Mouse (Mus musculus) stomach, embryonic 15.5 days (tissue): ENCODE results near the gene Mast3. TPM values are rescaled to one million over a fixed set of nuclear protein-coding genes. Genes with fewer than 3 reads are reported as not detected.
A peak's percentile ranks its signal among the peaks of the same experiment; 100 is the strongest.

Experiments
- ATAC-seq: fragments of 200-750 bp; cut with Nextera tagmentation; 2 replicates; pipeline ENCODE4 v1.8.0; 2017; ENCODE audit warnings: low read depth, moderate number of reproducible peaks, moderate TSS enrichment; ENCODE audit not compliant: insufficient read depth, low FRiP score
- H3K27ac ChIP-seq: fragments of 300-500 bp; sonication (generic); 2 replicates; pipeline ENCODE4 v1.5.1; 2015; ENCODE audit warnings: mild to moderate bottlenecking, inconsistent platforms
- H3K27me3 ChIP-seq: fragments of 300-500 bp; sonication (generic); replicated peaks from 2 replicates; pipeline ENCODE4 v1.6.1; 2015; ENCODE audit warnings: inconsistent platforms
- H3K36me3 ChIP-seq: fragments of 300-500 bp; sonication (generic); 2 replicates; pipeline ENCODE4 v1.6.1; 2015; ENCODE audit warnings: inconsistent platforms
- H3K4me1 ChIP-seq: fragments of 300-500 bp; sonication (generic); 2 replicates; pipeline ENCODE4 v1.6.1; 2015; ENCODE audit warnings: inconsistent platforms
- H3K4me2 ChIP-seq: fragments of 300-500 bp; sonication (generic); 2 replicates; pipeline ENCODE4 v1.6.1; 2015; ENCODE audit warnings: mild to moderate bottlenecking, inconsistent platforms
- H3K4me3 ChIP-seq: fragments of 300-500 bp; sonication (generic); replicated peaks from 2 replicates; pipeline ENCODE4 v1.5.1; 2015; ENCODE audit warnings: inconsistent platforms
- H3K9ac ChIP-seq: fragments of 300-500 bp; sonication (generic); 2 replicates; pipeline ENCODE4 v1.6.1; 2015; ENCODE audit warnings: inconsistent platforms
- H3K9me3 ChIP-seq: fragments of 300-500 bp; sonication (generic); 2 replicates; pipeline ENCODE4 v1.6.1; 2016; ENCODE audit warnings: inconsistent platforms
- WGBS: fragments of 180-500 bp; shearing (Covaris S2); methylation state at CpG from one replicate; pipeline ENCODE4 v1.1.7; 2015; 5-methylcytosine and 5-hydroxymethylcytosine counted together
- polyA plus RNA-seq: library from polyadenylated mRNA; unstranded; fragments of >200 nt; fragmentation: Nextera tagmentation; extraction: Ambion mirVana; gene quantifications from 2 replicates; pipeline ENCODE4 v1.2.1, GENCODE M21; 2015

Gene Mast3
- polyA plus RNA-seq, 1 experiment from 2014 or later = 13.3 TPM

GRCm38 (mm10) chr8:70798281-70798680 is 6.6 kb downstream of the Mast3 start:
- H3K9me3 ChIP-seq = no peaks in the 10 kb centered on the region
- H3K9ac ChIP-seq = no peak overlapping the region
- H3K36me3 ChIP-seq = no peaks in the 10 kb centered on the region
- peaks cover 14% of the 10 kb centered on the region for H3K27me3 ChIP-seq
- peaks cover 18% of the 10 kb centered on the region for H3K4me1 ChIP-seq
- no peak overlapping the region for H3K27ac ChIP-seq
- peak overlapping the region; percentile 94 for H3K4me2 ChIP-seq
- ATAC-seq = no peak
- H3K4me3 ChIP-seq = peak overlapping the region; percentile 55
- WGBS = 12% methylated on average over 15 of the region's 15 CpGs

DNA sequence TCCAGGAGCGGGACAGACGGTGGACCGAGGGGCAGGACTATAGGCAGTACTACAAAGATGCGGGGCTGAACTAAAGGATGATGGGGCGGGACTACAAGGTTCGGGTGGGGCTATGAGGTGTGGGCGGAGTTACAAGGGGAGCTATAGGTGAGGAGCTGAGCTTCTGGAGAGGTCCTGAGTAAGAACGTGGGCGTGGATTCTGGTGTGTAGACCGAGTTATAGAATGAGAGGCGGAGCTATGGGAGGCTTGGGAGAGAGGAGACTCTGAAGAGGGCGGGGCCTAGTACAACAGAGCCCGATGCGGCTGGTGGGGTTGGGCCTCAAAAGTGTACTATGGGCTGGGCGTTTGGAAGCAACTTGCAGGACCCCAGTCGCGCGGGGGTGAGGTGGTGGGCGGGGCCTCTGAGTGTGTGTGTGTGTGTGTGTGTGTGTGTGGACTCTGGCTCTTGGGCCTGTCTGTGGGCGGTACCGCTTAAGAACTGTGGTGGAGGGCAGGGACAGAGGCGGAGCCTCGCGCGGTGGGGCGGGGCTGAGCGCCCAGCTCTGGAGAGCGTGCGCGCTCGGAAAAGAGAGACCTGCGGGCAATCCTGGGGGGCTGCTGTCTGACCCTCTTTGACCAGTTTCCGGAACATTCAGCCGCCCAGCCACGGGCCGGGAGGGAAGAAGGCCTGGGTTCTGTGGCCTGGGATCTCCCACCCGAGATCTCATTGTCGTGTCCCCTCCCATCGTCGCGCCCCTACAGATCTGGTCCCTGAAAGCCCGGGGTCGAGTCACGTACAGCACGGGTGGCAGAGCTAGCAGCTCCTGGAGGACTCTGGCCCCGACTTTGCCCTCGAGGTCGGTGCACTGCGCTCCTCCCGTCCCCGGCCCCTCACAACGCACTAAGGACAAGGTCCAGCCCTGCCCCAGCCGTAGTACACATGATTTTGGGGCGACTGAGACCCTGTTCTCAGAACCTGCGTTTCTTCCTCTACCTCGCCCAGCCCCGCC is 7.5 kb downstream of the Mast3 start:
- ATAC-seq = peak; percentile 87
- under 1% methylated on average over 56 of the region's 57 CpGs for WGBS
- Histone ChIP-seq H3K36me3 (no peaks in the 10 kb centered on the region), H3K4me3 (peak overlapping the region; percentile 55), H3K9me3 (no peaks in the 10 kb centered on the region), H3K27ac (peak overlapping the region; percentile 54; the same call in 1 of the 2 replicates), H3K27me3 (peaks cover 14% of the 10 kb centered on the region), H3K9ac (0 out of 2 replicates have a peak overlapping the region, but pooled peaks have one; percentile 4), H3K4me2 (peak overlapping the region; percentile 94), H3K4me1 (peaks cover 26% of the 10 kb centered on the region)

DNA sequence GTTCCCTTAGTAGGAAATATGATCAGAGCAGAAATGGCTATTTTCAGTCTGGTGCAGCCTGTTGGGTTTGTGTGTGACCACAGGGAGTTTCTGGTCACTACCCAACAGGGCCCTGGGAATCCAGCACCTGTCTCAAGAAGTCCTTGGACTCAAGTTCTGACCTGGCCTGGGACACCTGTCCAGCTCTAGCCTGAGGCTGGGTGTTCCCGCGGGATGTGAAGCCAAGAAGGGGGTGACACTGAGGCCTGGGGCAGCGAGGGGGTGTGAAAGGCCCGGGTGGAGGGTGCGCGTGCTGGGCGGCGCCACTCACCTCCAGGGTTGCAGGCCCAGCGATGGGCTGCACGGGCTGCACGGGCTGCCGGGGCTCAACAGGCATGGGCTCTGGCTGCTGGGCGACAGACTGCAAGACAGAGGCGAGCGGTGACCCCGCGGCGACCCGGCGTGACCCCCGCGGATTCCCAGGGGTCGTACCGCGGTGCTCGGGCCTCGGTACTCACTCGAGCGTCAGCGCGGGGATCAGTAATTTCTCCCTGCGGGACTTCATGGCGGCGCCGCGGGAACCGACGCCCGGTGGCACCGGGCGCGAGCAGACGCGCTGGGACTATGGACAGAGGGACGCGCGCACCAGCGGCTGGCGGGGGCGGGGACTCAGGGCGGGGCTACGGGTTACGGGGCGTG is 8.3 kb downstream of the Mast3 start:
- H3K9ac ChIP-seq = peak overlapping the region; percentile 40; the same call in 1 of the 2 replicates
- peaks cover 31% of the 10 kb centered on the region for H3K4me1 ChIP-seq
- H3K27me3 ChIP-seq = peaks cover 14% of the 10 kb centered on the region
- peak overlapping the region; percentile 52 for H3K27ac ChIP-seq
- H3K4me2 ChIP-seq = peak overlapping the region; percentile 94
- peak overlapping the region; percentile 55 for H3K4me3 ChIP-seq
- no peaks in the 10 kb centered on the region for H3K36me3 ChIP-seq
- 4% methylated on average over 54 of the region's 54 CpGs for WGBS
- ATAC-seq = no peak
- H3K9me3 ChIP-seq = no peaks in the 10 kb centered on the region

DNA sequence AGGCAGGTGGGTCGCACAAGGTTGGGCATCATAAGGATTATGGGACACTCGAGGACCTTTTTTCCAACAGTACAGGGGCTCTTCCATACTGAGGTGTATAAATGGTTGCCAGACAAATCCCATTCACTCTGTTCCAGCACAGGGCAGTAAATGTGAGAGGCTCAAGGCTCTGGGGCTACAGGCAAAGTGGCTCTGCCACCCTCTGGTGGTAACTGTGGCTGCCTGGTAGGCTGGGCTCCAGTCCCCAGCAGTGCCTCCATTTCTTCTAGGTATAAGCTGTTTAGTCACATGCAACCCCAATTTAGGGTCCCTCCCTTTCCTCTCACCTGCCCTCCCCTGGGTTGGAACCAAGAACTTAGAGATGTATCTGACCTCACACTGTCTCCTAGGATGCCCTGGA is 9.5 kb downstream of the Mast3 start:
- peak overlapping the region; percentile 42; the same call in 1 of the 2 replicates for H3K27ac ChIP-seq
- no peaks in the 10 kb centered on the region for H3K9me3 ChIP-seq
- no peak overlapping the region for H3K9ac ChIP-seq
- no peak overlapping the region for H3K4me3 ChIP-seq
- peak overlapping the region; percentile 94; the same call in 1 of the 2 replicates for H3K4me2 ChIP-seq
- WGBS = 87% methylated on average over 2 of the region's 2 CpGs
- H3K27me3 ChIP-seq = peaks cover 10% of the 10 kb centered on the region
- no peaks in the 10 kb centered on the region for H3K36me3 ChIP-seq
- no peak for ATAC-seq
- peaks cover 43% of the 10 kb centered on the region for H3K4me1 ChIP-seq

GRCm38 (mm10) chr8:70794215-70794614 is 10.6 kb downstream of the Mast3 start:
- no peak overlapping the region; the same call in 1 of the 2 replicates for H3K4me2 ChIP-seq
- no peak overlapping the region for H3K4me3 ChIP-seq
- no peaks in the 10 kb centered on the region for H3K9me3 ChIP-seq
- H3K27ac ChIP-seq = peak overlapping the region; percentile 31; the same call in 1 of the 2 replicates
- no peak for ATAC-seq
- H3K4me1 ChIP-seq = peaks cover 43% of the 10 kb centered on the region
- H3K27me3 ChIP-seq = peaks cover 5% of the 10 kb centered on the region
- H3K9ac ChIP-seq = no peak overlapping the region
- no peaks in the 10 kb centered on the region for H3K36me3 ChIP-seq
- WGBS = 69% methylated on average over 2 of the region's 2 CpGs

- Histone ChIP-seq H3K9me3 (no peaks in the 10 kb centered on the region), H3K36me3 (0 out of 2 replicates have a peak, but pooled peaks cover 7% of the 10 kb centered on the region), H3K27me3 (no peaks in the 10 kb centered on the region), H3K9ac (no peak overlapping the region), H3K4me1 (peaks cover 37% of the 10 kb centered on the region), H3K4me2 (peak overlapping the region; percentile 96), H3K27ac (peak overlapping the region; percentile 85), H3K4me3 (peak overlapping the region; percentile 75)
- peak; percentile 48 for ATAC-seq
- under 1% methylated on average over 18 of the region's 20 CpGs for WGBS
Observed at GRCm38 (mm10) chr8:70792700-70793099, 12.2 kb downstream of the Mast3 start.

DNA sequence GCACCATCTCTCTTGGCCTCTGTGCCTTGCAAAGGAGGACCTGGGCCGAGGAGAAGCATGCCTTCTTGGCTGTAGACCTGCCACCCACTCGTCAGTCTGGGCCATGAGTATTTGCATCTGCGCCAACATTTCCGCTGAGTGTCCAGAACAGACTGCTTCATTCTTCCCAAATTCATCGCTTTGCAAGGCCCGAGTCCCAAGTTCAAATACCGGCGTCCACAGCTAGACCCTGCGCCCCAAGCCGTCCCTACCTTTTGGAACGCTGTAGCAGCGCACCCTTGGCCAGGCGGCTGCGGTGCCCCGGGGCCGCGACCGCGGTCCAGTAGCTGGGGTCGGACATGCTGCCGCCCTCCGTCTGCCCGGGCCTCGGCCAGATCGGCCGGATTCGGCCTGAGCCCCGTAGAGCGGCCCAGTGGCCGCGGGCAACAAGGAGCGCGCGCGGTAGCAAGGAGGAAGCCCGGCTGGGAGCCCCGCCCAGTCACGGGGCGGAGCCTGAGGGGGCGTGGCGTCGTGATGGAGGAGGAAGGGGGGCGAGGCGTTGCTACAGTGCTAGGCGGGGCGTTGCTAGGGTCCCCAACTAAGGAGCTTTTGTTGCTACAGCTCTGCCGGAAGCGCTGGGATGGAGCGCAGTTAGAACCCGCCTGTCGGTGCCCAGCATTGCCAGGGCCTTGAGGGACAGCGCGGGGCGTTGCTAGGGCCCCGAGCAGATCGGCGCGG is 12.7 kb downstream of the Mast3 start:
- peak; percentile 70 for ATAC-seq
- Histone ChIP-seq H3K9me3 (no peaks in the 10 kb centered on the region), H3K27me3 (no peaks in the 10 kb centered on the region), H3K27ac (peak overlapping the region; percentile 85), H3K4me1 (peaks cover 35% of the 10 kb centered on the region), H3K9ac (peak overlapping the region; percentile 88; the same call in 1 of the 2 replicates), H3K4me2 (peak overlapping the region; percentile 96), H3K4me3 (peak overlapping the region; percentile 75), H3K36me3 (peaks cover 12% of the 10 kb centered on the region; the same call in 1 of the 2 replicates)
- 3% methylated on average over 57 of the region's 58 CpGs for WGBS

DNA sequence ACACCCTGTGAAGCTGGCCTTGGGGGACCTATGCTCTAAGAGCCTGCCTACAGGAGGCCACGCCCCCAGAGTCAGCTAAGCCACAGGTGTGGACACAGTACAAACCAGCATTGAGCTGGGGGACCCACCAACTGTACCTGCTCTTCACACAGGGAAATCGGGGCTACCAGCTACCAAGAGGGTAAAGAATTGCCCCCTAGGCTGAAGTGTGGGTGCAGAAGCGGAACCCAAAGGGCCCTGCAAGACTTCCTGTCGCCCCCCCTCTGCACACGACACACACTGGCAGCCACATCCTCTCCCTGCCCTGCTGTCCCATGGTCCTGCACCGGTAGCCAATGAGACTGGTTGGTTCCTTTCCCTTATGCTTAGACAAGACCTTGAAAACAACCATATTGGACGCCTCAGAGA is 13.6 kb downstream of the Mast3 start:
- peaks cover 20% of the 10 kb centered on the region for H3K36me3 ChIP-seq
- peaks cover 31% of the 10 kb centered on the region for H3K4me1 ChIP-seq
- peak overlapping the region; percentile 88; the same call in 1 of the 2 replicates for H3K9ac ChIP-seq
- no peak for ATAC-seq
- peak overlapping the region; percentile 85; the same call in 1 of the 2 replicates for H3K27ac ChIP-seq
- peak overlapping the region; percentile 75 for H3K4me3 ChIP-seq
- no peaks in the 10 kb centered on the region for H3K9me3 ChIP-seq
- no peaks in the 10 kb centered on the region for H3K27me3 ChIP-seq
- WGBS = 50% methylated on average over 7 of the region's 7 CpGs
- H3K4me2 ChIP-seq = peak overlapping the region; percentile 96

- peak overlapping the region; percentile 75 for H3K4me3 ChIP-seq
- peak overlapping the region; percentile 96 for H3K4me2 ChIP-seq
- ATAC-seq = no peak
- H3K9me3 ChIP-seq = no peaks in the 10 kb centered on the region
- WGBS = 55% methylated on average over 8 of the region's 8 CpGs
- H3K27ac ChIP-seq = peak overlapping the region; percentile 65; the same call in 1 of the 2 replicates
- peaks cover 24% of the 10 kb centered on the region for H3K36me3 ChIP-seq
- no peaks in the 10 kb centered on the region for H3K27me3 ChIP-seq
- H3K4me1 ChIP-seq = peaks cover 31% of the 10 kb centered on the region
- no peak overlapping the region for H3K9ac ChIP-seq
Observed at GRCm38 (mm10) chr8:70790846-70791245, 14.0 kb downstream of the Mast3 start.

DNA sequence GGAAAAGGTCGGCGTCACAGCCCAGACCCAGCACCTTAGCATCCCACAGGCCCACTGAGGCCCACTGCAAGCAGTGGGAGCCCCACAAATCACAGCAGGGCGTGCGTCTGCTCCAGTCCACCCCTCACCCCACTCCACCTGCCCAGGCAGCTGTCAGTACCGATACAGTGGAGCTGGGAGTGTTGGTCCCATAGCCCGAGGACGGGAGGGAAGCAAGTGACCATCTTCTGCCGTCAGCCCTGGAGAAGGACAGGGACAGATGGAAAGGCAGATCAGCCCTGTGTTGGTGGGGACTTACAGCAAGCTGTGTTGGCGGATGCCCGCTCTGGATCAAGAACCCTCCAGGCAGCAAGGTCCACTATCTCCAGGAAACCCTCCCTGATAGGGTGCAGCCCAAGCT is 15.8 kb downstream of the Mast3 start:
- Histone ChIP-seq H3K27ac (no peak overlapping the region), H3K9me3 (no peaks in the 10 kb centered on the region), H3K27me3 (no peaks in the 10 kb centered on the region), H3K4me1 (peaks cover 31% of the 10 kb centered on the region), H3K36me3 (peaks cover 36% of the 10 kb centered on the region), H3K4me2 (no peak overlapping the region), H3K4me3 (no peak overlapping the region), H3K9ac (no peak overlapping the region)
- no peak for ATAC-seq
- WGBS = 82% methylated on average over 10 of the region's 10 CpGs
